Mouse (Mus musculus) retina, adult 2 months (tissue): ENCODE results near the gene Lipe.

Experiments
- DNase-seq: peaks from one replicate; pipeline ENCODE4 v3.0.0-alpha.2; 2012; ENCODE audit warnings: low read depth, low spot score

Lipe gene

GRCm38 (mm10) chr7:25363151-25363550 lies 35.4 kb downstream of the Lipe start:
- no peak for DNase-seq

DNA sequence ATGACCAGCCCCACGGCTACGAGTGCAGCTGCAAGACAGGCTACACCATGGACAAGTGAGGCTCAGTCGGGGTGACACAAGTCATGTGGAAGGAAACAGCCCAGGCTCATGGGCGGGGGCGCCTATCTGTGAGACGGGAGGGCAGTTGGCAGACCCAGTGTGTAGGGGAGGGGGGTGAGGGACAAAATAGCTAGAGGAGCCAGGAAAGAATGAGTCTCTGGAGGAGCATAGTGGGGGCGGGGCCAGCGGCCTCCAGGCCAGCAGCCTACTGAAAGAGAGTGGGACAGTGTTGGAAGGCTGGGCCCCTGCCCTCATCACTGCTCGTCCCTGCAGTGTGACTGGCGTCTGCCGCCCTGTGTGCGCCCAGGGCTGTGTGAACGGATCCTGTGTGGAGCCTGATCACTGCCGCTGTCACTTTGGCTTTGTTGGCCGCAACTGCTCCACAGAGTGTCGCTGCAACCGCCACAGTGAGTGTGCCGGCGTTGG lies 39.7 kb downstream of the Lipe start:
- DNase-seq, result peak; percentile 15

GRCm38 (mm10) chr7:25348861-25349260 lies 49.6 kb downstream of the Lipe start:
- no peak for DNase-seq

DNA sequence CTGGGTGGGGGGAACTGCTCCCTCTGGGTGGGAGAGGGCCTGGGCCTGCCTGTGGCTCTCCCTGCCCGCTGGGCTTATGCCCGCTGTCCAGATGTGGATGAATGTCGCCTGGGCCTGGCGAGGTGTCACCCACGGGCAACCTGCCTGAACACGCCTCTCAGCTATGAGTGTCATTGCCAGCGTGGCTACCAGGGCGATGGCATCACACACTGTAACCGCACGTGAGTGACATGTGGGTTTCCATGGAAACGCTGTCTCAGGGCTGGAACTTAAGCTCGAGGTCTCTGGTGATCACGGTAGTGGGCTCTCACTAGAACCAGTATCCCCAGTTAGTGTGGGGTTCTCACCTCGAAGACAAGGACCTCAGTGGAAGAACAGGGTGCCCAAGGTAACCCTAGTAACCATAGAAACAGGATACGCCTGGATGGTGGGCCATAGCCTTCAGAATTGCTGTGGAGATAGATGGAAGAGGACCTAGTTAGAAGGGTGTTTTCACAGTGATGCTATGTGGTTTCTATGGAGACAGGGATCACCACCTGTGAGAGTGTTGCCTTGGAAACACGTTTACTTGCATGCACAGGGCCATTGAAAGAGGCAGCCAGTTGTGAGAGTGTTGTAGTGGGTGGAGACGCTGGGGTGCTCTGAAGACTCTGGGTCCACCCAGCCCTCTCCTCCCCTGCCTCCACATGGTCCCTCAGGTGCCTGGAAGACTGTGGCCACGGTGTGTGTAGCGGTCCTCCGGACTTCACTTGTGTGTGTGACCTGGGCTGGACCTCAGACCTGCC lies 57.3 kb downstream of the Lipe start:
- DNase-seq, result no peak

DNA sequence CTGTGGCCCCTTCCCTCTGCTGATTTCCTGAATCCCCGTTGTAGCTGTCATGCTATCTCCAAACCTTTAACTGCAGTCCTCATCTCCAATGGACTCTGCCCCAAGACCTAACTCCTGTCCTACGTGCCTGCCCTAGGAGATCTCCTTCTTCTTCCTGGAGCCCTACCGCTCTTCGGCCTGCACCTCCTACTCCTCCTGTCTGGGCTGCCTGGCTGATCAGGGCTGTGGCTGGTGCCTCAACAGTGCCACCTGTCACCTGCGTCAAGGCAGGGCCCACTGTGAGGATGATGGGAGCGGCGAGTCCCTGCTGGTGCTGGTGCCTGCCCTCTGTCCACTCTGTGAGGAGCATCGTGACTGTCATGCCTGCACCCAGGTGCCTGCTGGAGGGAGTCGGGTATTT lies 59.2 kb downstream of the Lipe start:
- DNase-seq, result no peak

DNA sequence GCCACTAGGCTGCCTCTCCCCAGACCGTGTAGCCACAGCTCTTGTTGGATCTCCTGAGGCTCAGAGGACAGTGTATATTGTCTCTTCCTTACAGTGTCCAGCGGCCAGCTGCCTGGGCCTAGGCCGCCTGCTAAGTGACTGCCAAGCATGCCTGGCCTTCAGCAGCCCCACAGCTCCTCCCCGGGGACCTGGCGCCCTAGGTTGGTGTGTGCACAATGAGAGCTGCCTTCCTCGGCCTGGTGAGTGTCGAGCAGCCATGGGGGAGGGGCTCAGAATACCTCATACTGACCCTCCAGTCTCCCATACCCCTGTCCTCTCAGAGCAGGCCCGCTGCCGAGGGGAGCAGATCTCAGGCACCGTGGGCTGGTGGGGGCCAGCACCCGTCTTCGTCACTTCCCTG lies 64.0 kb downstream of the Lipe start:
- no peak for DNase-seq

- peak; percentile 61 for DNase-seq
Measured at GRCm38 (mm10) chr7:25333596-25334307, 64.8 kb downstream of the Lipe start.
